Mouse (Mus musculus): ENCODE data around the gene Gas2l3.

DNA sequence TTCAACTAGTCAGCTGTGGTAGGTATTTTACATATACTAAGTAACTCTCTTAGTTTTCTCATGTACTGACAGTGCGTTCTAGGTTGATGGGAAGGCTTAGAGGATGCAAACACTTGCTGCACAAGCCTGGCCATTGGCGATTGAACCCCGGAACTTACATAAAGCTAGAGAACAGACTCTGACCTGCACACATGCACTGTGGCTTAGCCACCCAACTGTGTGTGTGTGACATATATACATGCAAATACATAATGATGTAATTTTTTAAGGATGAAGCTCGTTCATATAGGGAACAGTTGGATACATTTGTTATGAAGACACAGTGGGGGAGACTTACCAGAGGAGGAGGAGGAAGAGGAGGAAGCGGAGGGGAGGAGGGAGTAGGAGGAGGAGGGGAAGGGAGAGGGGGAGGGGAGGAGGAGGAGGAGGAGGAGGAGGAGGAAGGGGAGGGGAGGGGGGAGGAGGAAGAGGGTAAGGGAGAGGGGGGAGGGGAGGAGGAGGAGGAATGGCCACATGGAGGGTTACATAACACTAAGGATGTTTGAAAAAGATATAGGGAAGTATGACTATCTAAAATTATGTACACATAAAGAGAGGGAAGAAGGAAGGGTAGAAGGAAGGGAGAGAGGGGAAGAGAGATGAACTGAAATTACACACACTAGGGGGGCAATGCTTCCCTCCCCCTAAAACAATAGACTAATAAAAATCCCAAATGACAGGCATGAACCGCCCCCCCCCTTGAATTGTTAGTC is 36.9 kb downstream of the Gas2l3 start:
- TF ChIP-seq EP300 (IDR thresholded peaks at IDR 0.05; ENCODE audit: low read depth), result no peak
- no peak for TF ChIP-seq CTCF (IDR thresholded peaks at IDR 0.05; ENCODE audit: low read depth)
